Mouse (Mus musculus) B cell, adult (primary cell): ENCODE data around the gene Znhit3. TPM values are rescaled to one million over a fixed set of nuclear protein-coding genes. Genes with fewer than 3 reads are reported as not detected.

Source experiments
- total RNA-seq: library from RNA; stranded (reverse); gene quantifications from 4 replicates; pipeline ENCODE4 v1.2.4, GENCODE M21; 2023; ENCODE audit not compliant: inconsistent age

Znhit3 gene
- 30.0 to 41.5 TPM (median 37.6 TPM) in 4 replicates for total RNA-seq

GRCm38 (mm10) chr11:84916053-84916702 lies at the start of gene Znhit3:
Gene Znhit3 (minus strand): TSS chr11:84916366.

GRCm38 (mm10) chr11:84957591-84958270 lies 41.6 kb upstream of the Znhit3 start, which contains the start of gene Car4:
Gene Car4 (plus strand): TSS chr11:84957786.

GRCm38 (mm10) chr11:84879772-84880464 lies 36.2 kb downstream of the Znhit3 start, which contains the start of the genes Myo19 and Pigw:
Gene Myo19 (plus strand): TSS chr11:84880148.
Gene Pigw (minus strand): TSS chr11:84880285.

GRCm38 (mm10) chr11:84870337-84871043 lies 45.7 kb downstream of the Znhit3 start, which contains the start of gene Ggnbp2:
Gene Ggnbp2 (minus strand): TSS chr11:84870817.

Other genes starting within 250 kb of the Znhit3 start
- gene Mrm1, start 96.9 kb downstream of the Znhit3 start, total RNA-seq: 19.7 to 26.3 TPM (median 22.6 TPM) in 4 replicates
- 17.0 to 20.4 TPM (median 19.3 TPM) in 4 replicates for gene Dhrs11, start 87.4 kb downstream of the Znhit3 start, total RNA-seq
- 145 to 170 TPM (median 156 TPM) in 4 replicates for gene Ggnbp2, start 45.5 kb downstream of the Znhit3 start, total RNA-seq
- gene Myo19, start 36.2 kb downstream of the Znhit3 start, total RNA-seq: 10.7 to 17.4 TPM (median 15.5 TPM) in 4 replicates
- 4.7 to 7.3 TPM (median 6.4 TPM) in 4 replicates for gene Pigw, start 36.1 kb downstream of the Znhit3 start, total RNA-seq
- not detected in 4 replicates for gene Car4, start 41.4 kb upstream of the Znhit3 start, total RNA-seq
- 23.6 to 26.5 TPM (median 25.8 TPM) in 4 replicates for gene Usp32, start 223.8 kb upstream of the Znhit3 start, total RNA-seq